Mouse (Mus musculus): ENCODE data around the gene Gm7030.
"Not testable (repeated sequence)": the region's sequence is repeated elsewhere in the genome, so short reads cannot be mapped to it uniquely, and the experiment has no call there.

Gm7030 gene

DNA sequence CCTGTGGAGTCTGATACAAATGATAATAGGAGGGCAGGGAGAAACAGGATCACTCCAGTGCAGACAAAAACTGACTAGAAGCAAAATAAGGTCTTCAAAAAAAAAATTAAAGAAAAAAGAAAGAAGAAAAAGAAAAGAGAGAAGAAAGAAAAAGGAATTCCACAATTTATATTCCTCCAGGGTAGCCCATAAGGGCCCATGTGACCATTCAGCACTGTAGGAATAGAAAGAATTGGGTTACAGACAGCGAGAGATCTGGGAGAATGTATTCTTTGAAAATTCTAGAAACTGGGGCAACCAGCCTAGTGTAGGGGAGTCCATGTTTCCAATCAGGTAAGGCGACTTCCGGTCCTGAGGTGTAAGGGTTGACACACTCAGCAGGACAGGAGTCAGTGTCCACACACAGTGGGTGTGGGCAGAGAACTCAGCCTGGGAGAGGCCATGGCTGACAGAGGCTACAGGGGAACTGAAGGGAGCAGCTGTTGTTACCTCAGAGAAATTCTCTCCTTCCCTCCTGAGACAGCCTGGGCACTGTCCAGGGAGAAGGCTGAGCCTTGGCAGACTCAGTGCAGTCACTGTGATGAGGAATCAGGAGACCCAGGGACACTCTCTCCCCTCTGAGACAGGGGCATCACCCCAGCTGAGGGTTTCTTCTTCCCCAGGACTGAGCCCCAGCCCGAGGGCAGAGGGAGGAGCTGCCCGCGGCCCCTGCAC lies 46.5 kb downstream of the Gm7030 start:
- not testable (repeated sequence) for DNase-seq (ENCODE audit: low read depth, low spot score)

- not testable (repeated sequence) for DNase-seq (ENCODE audit: low read depth, low spot score)
These were observed 47.3 kb downstream of the Gm7030 start for GRCm38 (mm10) chr17:36081901-36082300.

GRCm38 (mm10) chr17:36060829-36061228 lies 68.4 kb downstream of the Gm7030 start:
- DNase-seq (ENCODE audit: low read depth, low spot score) = peak; percentile 59
